Mouse (Mus musculus): ENCODE results near the gene Spag9.

The Spag9 gene

DNA sequence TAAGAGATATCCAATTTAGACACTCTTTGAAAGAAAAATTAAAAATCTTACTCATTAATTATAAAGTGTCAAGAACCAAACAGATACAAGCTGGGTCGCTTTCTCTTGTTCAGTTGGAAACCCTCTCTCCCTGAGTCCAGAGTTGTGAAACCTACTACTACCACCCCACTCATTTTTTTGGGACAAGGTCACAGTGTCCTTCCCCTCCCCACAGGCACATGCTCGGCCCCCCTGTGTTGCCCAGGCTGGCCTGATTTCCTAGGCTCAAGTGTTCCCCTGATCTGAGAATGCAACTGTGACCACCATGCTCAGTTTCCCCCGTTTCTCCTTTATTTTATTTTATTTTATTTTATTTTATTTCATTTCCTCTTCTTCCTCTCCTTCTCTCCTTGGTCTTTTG lies 158.3 kb downstream of the Spag9 start:
- DNase-seq (ENCODE audit: low spot score in 2 of 2), result no peak

DNA sequence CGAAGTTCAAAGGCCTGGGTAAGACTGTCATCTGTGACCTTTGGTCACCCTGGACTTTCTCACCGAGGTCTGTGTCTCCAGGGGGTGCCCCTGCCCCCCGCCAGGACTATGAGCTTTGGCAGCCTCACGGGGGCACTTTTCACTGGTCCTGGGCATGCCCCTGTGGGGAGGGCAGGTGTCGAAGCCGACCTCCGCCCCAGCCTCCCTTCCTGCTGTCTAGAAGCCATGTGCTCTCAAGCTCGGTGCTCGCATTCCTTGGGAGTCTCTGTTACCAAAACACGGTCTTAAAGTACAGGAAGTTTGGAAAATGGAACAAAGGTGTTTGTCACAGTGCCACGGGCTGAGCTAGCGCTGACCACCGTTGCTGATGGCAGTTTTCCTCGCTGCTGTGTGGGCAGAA lies 162.6 kb downstream of the Spag9 start:
- DNase-seq (ENCODE audit: low spot score in 2 of 2), result no peak

DNA sequence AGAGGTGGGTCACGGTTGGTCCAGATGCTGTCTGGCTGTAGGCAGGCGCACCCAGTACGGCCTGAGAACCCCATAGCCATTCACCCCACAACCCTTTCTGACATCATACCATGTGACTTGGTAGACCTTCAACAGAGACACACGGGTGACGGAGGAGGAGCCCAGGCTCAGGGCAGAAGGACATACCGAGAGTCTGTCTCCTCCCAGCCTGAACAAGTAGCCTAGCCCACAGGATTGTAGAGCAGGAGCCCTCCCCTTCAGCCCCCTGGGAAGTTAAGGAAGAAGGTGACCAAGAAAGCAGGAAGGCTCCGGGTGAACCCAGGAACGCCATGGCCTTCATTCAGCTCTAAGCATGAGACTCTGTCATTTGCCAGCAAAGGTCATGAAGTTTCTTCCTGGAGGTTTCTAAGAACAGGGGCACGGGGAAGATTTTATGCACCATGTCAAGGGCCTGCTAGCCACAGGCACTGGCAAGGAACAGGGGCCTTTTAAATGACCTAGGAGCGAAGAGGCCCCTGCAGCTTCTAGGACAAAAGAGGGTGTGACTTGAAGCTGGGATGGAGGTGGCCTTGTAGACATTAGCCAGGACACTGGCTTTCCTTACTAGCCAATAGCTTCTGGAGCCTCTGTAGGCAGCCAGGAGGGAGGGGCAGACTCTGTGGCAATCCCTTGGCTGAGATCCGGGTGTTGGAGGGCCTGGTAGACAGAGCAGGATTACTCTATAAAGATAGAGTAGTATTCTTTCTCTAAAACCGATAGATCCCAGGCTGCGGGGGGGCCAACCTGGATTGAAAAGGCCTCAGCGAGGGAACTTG lies 163.4 kb downstream of the Spag9 start:
- DNase-seq (ENCODE audit: low spot score in 2 of 2), result no peak

DNA sequence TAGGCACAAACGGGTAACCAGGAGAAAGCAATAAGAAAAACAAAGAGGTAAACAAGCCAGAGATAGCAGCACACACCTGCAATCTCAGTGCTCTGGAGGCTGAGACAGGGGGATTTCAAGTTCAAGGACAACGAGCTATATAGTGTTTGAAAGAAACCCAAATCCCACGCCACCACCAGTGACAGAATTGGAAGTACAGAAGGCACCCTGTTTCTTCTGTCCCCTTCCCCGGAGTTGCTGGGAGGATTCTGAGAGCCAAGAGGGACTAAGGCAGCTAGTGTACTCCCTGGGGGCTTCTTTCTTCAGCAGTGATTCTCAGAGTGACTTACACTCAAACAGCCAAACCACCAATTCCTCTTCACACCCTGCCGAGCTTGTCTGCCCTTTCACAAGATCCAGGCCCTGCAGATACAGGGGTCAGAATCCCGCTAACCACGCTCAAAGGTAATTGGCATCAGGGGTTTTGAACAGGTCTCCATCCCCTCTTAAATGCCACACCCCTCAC lies 164.1 kb downstream of the Spag9 start:
- no peak for DNase-seq (ENCODE audit: low spot score in 2 of 2)

DNA sequence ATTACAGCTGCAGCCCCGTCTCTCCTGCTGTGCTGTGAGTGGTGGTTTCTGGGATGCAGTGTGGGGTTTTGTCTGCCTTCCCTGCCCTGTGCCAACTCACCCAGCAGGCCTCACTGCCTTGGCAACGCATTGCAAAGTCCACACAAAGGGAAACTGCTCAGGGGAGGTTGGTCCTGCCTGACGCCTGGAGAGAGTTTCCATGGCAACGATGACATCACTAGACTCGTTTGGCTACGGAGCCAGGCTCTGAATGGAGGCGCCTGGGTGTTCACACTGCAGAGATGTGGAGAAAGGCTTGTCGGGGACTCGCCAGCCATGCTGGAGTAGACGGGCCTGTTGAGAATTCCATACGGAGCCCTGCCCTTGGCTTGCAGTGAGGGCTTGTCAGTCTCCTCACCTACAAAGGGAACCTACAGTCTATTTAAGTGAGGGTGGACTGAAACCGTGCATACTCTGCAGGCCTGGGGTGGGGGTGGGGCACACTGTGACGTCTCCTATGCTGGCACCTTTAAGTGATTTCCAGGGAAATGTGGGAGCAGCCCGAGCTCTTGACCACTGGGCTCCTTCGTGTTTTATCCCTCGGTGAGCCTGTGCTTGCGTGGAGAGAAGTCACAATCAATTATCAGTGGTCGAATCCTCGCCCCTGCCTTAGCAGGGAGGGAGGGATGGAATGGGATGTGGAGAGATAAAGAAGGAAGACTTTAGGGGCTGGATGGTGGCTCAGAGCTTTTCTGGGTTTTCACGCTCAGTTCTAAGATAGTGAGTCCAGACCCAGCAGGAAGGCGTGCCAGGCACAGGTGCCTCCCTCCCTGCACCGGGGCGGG lies 164.8 kb downstream of the Spag9 start:
- peak; percentile 67 to 87 for DNase-seq (ENCODE audit: low spot score in 2 of 2)

DNA sequence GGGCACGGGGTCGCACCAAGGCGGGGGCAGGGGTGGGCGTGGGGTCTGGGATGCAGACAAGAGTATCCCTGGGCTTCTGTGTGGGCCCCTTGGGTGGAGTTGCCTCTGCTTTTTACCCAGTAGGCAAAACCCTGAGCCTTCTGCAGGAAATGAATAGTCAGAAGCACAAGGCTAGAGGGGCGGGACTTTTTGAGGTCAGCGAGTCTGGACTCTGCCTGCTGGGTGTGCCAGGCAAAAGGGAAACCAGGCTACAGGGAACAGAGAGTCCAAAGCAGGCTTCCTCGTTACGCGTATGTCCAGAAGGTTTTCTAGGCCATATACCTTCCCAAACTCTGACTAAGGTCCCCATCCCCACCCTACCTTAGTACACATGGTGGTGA lies 165.4 kb downstream of the Spag9 start:
- peak; percentile 49 to 77 for DNase-seq (ENCODE audit: low spot score in 2 of 2)

DNA sequence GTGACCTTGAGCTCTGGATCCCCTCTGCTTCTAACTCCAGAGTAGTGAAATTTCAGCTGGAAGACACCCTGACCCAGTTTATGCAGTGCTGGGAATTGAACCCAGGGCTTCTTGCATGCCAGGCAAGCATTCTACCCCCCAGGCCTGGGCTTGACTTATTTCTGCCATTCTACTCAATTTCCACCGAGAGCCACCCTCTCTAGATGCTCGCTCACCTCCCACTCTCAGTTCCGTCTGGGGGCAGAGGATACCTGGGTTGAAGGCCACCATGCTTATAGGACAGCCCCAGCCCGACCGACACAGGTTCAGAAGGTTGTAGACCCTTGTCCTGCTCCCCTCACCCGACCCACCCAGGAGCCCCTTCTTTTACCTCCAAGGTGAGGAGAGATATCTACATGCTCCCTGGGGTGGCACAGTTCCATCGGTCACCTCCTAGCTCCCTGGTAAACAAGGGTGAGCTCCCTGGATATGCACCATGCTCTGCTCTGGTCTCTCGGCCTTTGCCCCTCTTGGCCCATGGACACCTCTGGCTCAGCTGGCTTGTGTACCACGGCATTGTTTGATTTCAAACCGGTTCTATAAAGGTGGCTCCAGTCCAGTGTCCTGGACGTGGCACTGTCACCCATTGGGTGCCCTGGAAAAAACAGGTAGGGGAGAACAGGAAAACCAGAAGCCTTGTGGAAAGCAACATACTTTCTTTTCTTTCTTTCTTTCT lies 166.1 kb downstream of the Spag9 start:
- DNase-seq (ENCODE audit: low spot score in 2 of 2), result peak; percentile 43 to 71

DNA sequence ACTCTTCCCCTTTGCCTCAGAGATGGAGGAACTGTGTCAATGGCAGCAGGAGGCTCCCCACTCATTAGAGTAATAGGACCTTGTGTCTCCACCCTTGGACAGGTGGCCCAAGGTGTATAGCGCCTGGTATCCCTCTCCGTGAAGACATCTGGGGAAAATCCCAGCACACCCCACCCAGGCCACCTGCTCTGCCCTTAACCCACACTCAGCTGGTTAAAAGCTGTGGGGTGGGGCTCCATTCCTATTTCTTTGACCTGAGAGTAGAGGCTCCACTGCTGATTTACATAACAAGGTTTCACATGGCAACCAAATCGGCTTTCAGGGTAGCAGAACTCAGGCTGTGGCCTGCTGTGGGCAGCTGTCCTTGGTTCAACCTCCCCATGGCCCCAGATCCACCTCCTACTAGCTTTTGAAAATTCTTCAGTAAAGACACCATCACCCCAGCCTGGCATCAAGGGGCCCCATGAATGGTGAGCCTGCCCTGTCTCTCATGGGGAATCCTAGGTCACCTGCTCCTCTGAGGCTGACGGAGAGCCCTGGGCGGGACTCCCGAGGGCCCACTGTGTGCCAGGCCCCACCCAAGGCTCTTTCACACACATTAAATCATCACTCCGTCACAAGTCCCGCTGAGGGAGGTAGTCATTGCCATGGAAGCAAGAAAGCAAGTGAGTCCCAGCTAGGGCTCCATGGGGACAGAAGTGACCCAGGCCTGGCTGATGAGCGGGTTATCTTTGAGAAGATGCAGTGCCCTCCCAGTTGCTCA lies 167.3 kb downstream of the Spag9 start:
- no peak for DNase-seq (ENCODE audit: low spot score in 2 of 2)

DNA sequence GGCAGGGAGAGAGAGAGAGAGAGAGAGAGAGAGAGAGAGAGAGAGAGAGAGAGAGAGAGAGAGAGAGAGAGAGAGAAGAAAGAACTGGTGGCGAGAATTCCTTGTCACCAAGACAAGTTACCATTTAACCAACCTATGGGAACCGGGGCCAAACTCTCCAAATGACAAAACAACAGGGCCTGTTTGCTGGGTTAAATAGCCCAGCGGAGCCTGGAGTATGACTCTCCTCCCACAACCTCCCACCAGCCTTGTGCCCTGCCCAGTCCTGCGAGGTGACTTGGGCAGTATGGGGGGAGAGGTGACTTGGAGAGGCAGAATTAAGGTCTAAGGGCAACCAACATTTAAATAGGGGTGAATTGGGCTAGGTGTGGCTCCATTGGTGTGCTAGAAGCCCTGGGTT lies 169.9 kb downstream of the Spag9 start:
- DNase-seq (ENCODE audit: low spot score in 2 of 2), result no peak

DNA sequence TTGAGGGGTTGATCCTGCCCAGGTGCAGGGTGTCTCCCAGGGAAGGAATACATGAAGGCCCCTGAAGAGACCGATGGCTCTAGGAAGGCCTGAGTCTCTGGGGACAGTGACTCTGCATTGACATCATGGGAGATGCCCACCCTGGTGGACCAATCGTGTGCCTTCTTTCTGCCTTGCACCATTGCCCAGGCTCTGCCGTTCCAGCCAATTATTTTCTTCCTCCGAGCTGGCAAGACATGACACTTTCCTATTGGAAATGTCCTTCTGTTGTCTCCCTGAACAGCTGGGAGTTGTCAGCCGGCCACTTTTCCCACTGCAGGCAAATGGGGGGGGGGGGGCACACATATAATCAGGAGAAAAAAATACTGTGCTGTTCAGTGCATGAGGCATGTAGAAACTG lies 172.3 kb downstream of the Spag9 start:
- DNase-seq (ENCODE audit: low spot score in 2 of 2), result no peak

DNA sequence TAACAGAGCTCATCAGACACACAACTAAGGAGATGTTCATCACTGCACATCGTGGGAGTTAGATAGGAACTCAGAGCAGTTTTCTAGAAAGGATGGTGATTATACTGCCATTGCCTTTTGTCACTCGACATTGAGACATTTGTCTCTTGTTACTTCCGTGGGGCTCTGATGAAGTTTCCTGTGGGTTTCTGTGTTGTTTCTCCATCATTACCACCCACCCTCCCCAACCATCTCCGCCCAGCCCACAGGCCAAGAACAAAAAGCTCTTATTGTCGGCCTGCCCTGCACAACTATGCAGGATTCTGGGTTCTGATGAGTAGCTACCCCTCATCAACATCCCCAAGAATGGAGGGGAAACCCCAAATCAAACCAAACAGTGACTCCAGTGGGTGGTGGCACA lies 173.7 kb downstream of the Spag9 start:
- DNase-seq (ENCODE audit: low spot score in 2 of 2), result no peak

DNA sequence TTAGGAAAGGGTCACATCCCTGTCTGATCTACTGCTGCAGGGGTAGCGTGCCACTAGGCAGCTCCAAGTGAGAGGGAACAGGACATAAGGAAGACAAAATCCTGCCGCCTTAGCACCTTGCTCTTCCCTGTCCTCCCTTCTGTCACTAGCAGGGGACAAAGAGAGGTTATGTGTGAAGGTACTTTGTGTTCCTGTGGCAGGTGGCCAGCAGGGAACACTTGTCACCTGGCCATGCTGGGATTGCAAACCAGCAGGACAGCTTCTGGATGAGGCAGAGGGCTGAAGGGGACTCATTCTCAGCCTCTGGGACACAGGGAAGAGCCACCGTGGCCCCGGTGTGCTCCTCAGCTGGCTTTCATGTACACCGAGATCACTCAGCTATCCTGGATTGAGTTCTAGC lies 175.8 kb downstream of the Spag9 start:
- DNase-seq (ENCODE audit: low spot score in 2 of 2), result no peak

DNA sequence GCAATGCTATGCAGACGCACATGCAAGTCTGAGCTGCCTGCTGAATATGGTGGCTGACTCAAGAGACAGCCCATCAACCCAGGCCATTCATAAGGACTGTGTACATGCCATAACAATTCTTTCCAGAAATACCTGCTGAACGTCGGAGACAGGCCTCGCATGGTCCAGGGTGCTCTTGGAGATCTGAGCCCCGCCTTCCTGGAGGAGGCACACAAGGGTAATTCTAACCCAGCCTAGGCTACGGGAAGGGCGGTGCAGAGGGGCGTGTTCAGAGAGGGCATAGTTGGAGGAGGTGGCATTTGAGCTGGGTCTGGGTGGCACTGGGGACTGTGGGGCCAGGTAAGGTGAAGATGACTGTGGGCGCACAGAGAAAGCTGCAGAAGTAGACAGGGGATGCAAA lies 176.3 kb downstream of the Spag9 start:
- DNase-seq (ENCODE audit: low spot score in 2 of 2), result peak in 1 of 2 experiments; percentile 23

DNA sequence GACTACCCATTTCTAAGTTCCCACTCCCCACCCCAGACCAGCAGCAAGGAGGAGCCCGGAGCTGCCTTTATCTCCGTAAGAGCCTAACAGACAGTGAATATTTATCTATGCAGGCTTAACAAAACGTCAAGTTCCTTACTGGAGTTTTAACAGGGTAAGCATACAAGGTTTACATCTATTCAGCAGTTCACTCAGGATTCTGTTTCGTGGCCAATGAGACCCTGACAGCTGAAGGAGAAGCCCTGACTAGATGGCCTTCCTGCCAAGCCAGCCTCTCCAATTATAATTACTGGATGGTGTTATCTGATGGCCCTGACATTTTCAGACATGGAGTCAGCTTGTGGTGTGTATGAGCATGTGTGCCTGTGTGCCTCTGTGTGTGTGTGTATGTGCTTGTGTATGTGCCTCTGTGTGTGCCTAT lies 177.8 kb downstream of the Spag9 start:
- no peak for DNase-seq (ENCODE audit: low spot score in 2 of 2)

DNA sequence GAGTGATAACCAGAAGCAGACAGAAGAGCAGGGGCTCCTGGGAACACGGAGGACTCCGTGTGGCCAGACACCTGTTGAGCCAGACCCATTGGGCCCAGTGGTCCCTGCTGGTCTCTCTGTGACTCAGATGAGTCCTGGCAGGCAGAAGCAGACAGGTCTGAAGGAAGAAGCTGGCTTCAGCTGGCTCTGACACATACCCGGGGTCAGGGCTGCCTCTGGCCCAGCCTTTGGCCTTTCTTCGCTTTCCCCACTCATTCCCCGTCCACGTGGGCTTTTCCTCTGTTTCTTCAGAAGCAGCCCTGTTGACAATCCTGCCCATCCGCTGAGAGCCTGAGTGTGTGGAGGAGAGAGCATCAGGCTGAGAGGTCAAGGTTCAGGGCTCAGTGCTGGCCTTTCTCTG lies 179.4 kb downstream of the Spag9 start:
- no peak for DNase-seq (ENCODE audit: low spot score in 2 of 2)

Data from urinary bladder, adult 18-20 months (tissue).